Mouse (Mus musculus): ENCODE measurements around the gene Sec31b.

The Sec31b gene

DNA sequence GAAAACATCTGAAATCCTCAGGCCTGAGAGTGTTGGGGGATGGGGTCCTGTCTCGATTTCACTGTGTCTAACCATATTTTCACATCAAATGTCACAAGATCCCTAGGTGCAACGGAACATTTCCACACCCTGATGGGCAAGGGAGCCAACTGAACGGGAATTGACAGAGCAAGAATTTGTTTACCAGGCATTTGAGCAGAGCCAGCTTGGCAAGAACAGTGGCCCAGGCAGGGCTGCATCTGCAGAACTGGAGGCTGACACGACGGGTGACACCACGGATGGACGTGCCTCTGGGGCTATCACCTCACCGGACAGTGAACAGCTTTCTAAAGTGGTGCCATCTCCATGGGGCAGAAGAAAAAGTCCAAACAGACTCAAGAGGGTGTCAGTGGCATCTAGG lies 8.2 kb downstream of the Sec31b start:
- no peak for DNase-seq (ENCODE audit: extremely low read depth, insufficient read length, low spot score)

GRCm38 (mm10) chr19:44535376-44535775 lies 10.3 kb downstream of the Sec31b start:
- DNase-seq (ENCODE audit: extremely low read depth, insufficient read length, low spot score): no peak

DNA sequence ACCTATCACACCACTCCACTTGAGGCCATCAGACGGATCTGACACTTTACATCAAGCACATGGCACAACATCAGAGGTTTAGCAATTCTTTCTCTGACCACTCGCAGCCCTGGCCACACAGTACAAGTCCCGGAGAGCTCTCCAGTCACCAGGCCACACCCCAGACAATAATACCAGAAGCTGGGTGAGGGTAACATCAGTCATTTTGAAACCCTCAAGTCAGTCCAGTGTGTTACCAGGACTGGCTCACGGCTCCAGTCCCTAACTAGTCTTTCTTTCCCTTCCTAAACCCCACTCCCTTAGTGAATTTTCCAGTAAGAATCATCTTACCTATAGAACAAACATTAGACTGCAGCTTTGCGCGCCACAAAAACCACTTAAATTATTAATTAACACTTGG lies 15.6 kb downstream of the Sec31b start:
- no peak for DNase-seq (ENCODE audit: extremely low read depth, insufficient read length, low spot score)

DNA sequence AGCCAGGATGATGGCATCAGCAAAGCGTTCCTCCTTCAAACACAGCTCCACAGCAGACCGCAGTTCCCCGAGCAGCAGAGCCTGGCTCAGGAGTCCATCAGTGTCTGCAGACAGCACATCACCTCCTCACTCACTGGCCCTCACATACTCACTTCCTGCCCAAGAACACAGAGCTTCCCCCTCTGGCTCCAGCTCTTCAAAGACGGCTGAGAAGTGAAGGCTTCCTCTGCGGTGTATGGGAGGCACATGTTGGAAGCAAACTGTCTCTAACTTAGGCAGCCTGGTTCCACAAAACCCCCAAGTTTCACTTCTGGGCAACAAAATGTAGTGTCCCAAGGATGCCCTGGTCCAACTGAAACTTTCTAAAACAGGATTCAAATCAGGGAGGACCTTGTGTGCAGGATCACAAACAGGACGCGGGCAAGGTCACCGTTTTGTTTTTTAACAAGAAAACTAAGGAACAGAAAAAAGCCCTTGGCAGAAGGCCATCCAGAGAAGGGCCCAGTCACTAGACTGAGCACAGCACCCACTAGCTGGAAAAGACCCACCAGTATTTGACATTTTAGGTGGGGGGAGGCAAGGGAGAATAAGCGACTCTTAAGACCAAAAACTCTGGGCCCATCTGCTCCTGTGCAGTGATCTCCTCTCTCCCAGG lies 20.0 kb downstream of the Sec31b start:
- DNase-seq (ENCODE audit: extremely low read depth, insufficient read length, low spot score): no peak

DNA sequence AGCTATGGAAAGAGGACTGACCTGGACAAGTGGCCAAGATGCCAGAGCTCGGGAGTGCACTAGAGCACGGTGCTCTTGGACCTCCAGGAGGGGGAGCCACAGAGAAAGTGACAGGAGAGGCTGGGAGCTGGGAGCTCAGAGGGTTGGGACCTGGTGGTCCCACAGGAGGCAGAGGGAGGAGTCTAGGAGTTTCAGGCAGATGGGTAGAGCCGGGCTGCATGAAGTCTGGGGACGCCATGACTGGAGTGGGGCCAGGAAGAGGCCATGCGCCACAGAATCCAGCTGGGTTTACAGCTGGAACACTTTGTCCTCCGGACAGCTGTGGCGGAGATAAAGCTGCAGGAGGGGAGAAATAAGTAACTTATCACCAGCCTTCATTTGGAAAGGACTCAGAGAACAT lies 26.5 kb downstream of the Sec31b start:
- DNase-seq (ENCODE audit: extremely low read depth, insufficient read length, low spot score): no peak

GRCm38 (mm10) chr19:44517996-44518768 lies 27.5 kb downstream of the Sec31b start:
- DNase-seq (ENCODE audit: extremely low read depth, insufficient read length, low spot score): no peak

- no peak for DNase-seq (ENCODE audit: extremely low read depth, insufficient read length, low spot score)
These were observed 29.9 kb downstream of the Sec31b start for GRCm38 (mm10) chr19:44515769-44516168.

- no peak for DNase-seq (ENCODE audit: extremely low read depth, insufficient read length, low spot score)
These were observed 30.9 kb downstream of the Sec31b start for GRCm38 (mm10) chr19:44514521-44515451.

DNA sequence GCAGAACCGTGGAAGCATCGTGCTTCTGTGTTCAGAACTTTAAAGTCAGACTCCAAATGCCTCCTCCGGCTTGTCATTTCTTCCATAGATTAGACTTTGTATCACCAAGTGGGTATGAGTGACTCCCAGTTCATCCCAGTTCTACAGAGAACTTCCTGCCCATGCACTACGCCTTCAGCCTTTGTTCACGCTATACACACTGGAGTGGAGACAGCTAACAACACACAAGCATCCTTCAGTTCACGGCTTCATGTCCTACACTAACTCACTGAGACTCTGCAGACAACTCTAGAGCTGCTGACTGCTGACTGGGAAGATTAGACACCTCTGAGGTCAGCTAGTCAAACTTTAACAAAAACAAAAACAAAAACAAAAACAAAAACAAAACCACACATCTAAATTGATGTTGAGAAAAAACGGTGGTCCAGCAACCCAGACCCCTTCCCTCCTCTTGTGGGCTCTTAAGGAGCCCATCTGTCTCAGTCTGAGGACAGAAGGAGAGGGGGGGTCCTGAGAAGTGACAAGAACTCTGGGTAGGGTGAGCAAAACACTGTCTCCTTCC lies 31.7 kb downstream of the Sec31b start:
- no peak for DNase-seq (ENCODE audit: extremely low read depth, insufficient read length, low spot score)

DNA sequence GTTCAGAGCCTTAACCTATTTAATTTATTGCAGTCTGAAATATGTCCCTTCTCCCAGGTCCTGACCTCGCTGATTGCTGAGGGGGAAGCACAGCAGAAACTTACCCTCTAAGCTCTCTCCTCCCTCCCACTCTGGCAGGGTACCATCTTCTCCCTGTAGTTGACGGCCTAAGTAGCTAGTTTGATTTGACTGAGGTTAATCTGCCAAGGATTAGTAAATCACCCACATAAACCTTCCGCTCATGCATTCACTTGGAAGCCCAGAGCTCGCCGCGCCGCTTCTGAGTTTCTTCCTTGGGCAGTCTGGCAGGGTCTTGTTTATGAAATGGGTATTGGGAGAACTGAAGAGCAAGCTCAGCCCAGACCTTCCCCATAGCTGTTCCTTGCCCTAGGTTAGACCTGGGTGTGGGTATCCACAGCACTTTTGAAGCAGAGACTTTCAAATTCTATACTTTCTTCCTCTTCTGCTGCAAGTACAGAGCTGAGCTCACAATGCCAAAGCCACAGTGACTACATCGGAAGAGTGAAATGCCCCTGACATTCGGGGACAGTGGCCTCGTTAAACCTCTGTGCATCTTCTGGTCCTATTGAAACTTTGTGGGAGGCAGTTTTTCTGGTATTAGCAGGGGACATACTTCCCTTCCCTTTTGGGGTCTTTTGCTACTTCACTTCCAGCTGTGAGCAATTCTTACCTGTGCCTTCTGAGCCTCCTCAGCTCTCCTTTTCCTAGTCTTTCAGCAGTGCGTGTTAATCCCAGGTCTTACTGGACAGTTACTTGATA lies 32.4 kb downstream of the Sec31b start:
- DNase-seq (ENCODE audit: extremely low read depth, insufficient read length, low spot score): no peak

DNA sequence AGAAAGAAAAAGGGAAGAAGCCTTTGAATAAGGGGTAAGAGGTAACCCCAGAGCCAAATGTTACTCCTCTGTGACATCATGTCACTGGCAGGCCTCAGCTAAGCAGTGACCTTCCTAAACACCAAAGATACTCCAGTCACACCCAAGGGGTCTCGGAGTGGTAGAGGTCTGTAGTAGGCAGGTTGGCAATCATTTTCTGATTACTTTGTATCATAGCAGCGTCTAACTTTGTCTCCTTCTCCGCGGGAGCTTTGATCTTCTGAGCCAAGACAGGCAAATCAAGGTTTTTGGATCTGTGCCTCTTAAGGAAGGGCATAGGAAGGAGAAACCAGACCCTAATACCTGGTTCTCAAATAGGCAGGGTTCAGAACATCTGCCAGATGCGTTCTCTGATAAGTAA lies 33.1 kb downstream of the Sec31b start:
- no peak for DNase-seq (ENCODE audit: extremely low read depth, insufficient read length, low spot score)

- DNase-seq (ENCODE audit: extremely low read depth, insufficient read length, low spot score): peak; percentile 22
These were observed 34.0 kb downstream of the Sec31b start for GRCm38 (mm10) chr19:44511451-44512231.

GRCm38 (mm10) chr19:44510534-44511175 lies 35.0 kb downstream of the Sec31b start:
- no peak for DNase-seq (ENCODE audit: extremely low read depth, insufficient read length, low spot score)

DNA sequence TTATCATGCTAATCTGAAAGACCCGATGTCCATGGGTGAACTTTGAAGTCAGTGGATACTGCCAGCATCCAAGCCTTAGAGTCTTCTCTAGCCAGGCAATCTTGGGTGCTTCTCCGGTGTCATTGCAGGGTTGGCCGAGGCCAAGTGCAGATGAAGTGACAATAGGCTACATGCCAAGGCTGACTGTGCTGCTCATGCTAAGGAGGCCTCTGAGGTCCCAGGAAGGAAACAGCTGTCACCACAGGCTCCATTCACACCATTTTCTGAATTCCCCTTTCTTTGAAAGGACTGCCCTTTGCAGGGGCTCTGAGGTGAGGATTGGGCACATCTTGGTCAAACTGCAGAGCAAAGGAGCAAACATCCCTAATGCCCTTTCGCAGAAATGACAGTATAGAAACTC lies 42.9 kb downstream of the Sec31b start:
- DNase-seq (ENCODE audit: extremely low read depth, insufficient read length, low spot score): no peak

- no peak for DNase-seq (ENCODE audit: extremely low read depth, insufficient read length, low spot score)
These were observed 43.7 kb downstream of the Sec31b start for GRCm38 (mm10) chr19:44501925-44502324.

DNA sequence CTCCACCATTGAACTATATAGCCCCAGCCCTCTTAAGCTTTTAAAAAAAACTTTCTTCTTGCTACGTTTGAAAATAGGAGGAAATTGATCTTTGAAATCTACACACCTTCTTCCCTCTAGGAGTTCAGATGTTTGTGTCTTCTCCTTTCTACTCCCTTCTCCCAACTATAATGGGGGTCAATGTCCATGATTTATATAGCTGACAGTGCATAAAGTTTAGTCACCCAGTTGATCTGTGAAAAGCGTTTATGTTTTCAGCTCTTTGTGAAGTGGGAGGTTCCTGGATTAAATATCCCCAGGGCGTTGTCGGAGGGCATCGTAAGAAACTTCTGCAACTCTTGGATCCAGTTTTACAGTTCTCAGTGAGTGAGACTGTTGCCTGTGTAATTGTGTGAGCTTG lies 45.4 kb downstream of the Sec31b start:
- no peak for DNase-seq (ENCODE audit: extremely low read depth, insufficient read length, low spot score)

DNA sequence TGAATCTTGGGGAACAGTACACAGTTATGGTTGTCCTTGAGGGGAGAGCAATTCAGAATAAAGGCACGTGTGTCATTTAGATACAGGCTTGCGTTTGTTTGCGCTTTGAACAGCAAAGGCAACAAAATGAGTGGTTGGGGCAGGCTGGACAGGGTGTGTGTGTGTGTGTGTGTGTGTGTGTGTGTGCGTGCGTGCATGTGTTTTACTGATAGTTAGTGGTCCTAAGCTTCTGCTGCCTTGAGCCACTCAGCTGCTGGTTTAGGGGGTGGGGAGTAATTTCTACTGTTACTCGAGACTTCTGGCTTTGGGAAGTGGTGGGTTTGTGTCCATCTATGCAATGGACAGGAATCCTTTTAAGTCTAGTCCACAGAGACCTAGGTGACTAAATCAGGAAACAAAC lies 46.7 kb downstream of the Sec31b start:
- no peak for DNase-seq (ENCODE audit: extremely low read depth, insufficient read length, low spot score)

DNA sequence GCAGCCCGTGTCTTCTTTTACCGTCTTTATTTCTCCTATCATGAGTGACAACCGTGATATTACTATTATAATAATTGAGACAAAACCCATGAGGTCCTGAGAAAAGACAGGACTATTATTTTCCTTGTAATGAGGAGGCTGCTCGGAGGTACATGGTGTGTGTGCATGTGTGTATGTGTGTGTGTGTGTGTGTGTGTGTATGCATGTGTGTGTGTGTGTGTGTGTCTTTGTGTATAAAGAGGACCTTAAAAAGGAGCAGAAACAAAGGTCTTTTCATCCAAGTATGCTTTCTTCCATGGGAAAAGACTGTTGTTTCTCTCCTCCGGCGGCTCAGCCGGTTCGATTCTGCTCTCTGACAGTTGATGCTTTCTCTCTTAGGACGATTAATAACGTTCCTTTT lies 48.7 kb downstream of the Sec31b start:
- no peak for DNase-seq (ENCODE audit: extremely low read depth, insufficient read length, low spot score)

- DNase-seq (ENCODE audit: extremely low read depth, insufficient read length, low spot score): no peak
These were observed 49.2 kb downstream of the Sec31b start for GRCm38 (mm10) chr19:44496511-44496910.

Measured in 3134 (cell line).